Mouse (Mus musculus) liver, adult 2 months (tissue): ENCODE results near the gene Bik.

Source experiments
- CTCF ChIP-seq: fragments of 200-500 bp; IDR thresholded peaks from 2 replicates; pipeline ENCODE4 v1.5.1; 2011; ENCODE audit warnings: low read depth, low read length, control low read depth
- POLR2A ChIP-seq: fragments of 200-500 bp; IDR thresholded peaks from 2 replicates; pipeline ENCODE4 v1.6.1; 2011; ENCODE audit warnings: low read length, control low read depth; ENCODE audit not compliant: insufficient read depth; ENCODE audit errors: extremely low read depth

- TF ChIP-seq POLR2A (no peak), CTCF (no peak)
Measured at GRCm38 (mm10) chr15:83553831-83554230, 27.2 kb downstream of the Bik start.
